Mouse (Mus musculus) B cell, adult 62 days (primary cell): ENCODE data around the gene Myt1l. TPM values are rescaled to one million over a fixed set of nuclear protein-coding genes. Genes with fewer than 3 reads are reported as not detected.

Experiments used
- total RNA-seq: library from RNA; stranded (reverse); gene quantifications from 4 replicates; pipeline ENCODE4 v1.2.4, GENCODE M21; 2023

Myt1l gene
- not detected in 4 replicates for total RNA-seq

GRCm38 (mm10) chr12:29528031-29528771, at the start of gene Myt1l:
Gene Myt1l (plus strand): TSS chr12:29528384.

GRCm38 (mm10) chr12:29937308-29937707, 409.1 kb downstream of the Myt1l start, which contains the start of gene Pxdn:
Gene Pxdn (plus strand): TSS chr12:29937608.

